Mouse (Mus musculus) adrenal gland, adult 2 months (tissue): ENCODE measurements around the gene Gm18596. TPM values are rescaled to one million over a fixed set of nuclear protein-coding genes. Genes with fewer than 3 reads are reported as not detected.
"Not testable (repeated sequence)": the region's sequence is repeated elsewhere in the genome, so short reads cannot be mapped to it uniquely, and the experiment has no call there.

ENCODE experiments used
- DNase-seq: peaks from one replicate; pipeline ENCODE4 v3.0.0; 2021
- long read RNA-seq: library from polyadenylated mRNA; stranded (forward); transcript quantifications from one replicate; pipeline ENCODE4 v2.0.0, GENCODE M21; 2021
- polyA plus RNA-seq: library from polyadenylated mRNA; depleted of rRNA; stranded (reverse); fragments of >200 nt; gene quantifications from 2 replicates; pipeline ENCODE4 v1.2.3, GENCODE M21; 2012; rRNA removed
- total RNA-seq, 2 experiments: library from RNA; stranded (reverse); gene quantifications; 2 replicates each; pipeline ENCODE4 v1.2.3; 2021

Gene Gm18596
- total RNA-seq (not detected), polyA plus RNA-seq (not detected in 2 replicates)
- long read RNA-seq: 0 reads

DNA sequence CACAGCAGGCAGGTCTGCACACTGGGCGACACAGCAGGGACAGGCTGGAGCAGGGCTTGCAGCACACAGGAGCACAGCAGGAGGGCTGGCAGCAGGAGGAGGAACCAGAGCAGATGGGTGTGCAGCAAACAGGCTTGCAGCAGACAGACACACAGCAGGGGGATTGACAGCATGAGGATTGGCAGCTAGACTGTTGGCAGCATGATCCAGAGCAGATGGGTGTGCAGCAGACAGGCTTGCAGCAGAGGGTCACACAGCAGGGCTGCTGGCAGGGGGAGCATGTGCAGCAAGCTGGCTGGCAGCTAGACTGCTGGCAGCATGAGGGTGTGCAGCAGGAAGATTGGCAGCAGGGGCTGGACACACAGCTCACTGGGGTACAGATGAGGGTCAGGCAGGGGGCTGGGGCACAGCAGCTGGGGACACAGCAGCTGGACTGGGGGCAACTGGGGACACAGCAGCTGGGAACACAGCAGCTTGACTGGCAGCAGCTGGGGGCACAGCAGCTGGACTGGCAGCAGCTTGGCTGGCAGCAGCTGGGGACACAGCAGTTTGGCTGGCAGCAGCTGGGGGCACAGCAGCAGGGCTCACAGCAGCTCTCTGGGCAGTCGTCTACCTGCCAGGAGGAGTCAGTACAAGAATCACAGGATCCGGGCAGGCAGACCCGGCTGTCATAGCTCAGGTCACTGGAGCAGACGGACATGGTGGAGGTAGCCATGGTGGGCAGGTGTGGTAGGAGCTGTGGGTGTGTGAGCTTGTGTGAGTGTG is at the start of gene Gm18596:
Gm18596 (minus strand) TSS at position 715 of the 765 bp plus-strand sequence.
- not testable (repeated sequence) for DNase-seq

DNA sequence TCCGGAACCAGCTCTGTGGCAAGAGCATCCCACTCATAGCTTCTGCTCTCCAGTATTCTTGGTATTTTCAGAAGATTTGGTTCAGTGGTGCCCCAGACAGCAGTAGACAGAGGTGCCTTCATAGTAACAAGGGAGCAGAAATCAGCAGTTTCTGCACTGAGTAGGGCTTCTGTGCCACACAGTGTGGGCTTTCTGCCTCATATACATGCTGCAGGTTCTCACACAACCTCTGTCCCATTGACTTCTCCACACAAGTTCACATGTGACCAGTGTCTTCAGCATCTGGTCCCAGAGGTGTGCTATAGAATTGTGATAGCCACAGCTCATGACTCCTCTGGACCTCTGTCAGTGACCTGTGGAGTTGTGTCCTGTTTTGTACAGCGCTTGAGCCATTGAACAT is 46.2 kb upstream of the Gm18596 start:
- no peak for DNase-seq

DNA sequence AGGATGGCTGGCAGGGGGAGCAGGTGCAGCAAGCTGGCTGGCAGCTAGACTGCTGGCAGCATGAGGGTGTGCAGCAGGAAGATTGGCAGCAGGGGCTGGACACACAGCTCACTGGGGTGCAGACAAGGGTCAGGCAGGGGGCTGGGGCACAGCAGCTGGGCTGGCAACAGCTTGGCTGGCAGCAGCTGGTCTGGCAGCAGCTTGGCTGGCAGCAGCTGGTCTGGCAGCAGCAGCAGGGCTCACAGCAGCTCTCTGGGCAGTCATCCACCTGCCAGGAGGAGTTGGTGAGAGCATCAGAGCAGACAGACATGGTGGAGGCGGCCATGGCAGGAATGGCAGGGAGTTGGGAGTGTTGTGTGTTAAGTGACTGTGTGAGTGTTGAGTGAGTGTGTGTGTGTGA is 45.4 kb upstream of the Gm18596 start, which contains the start of gene Gm7137:
Gm7137 (minus strand) TSS at position 325 of the 400 bp plus-strand sequence.
- DNase-seq: not testable (repeated sequence)

DNA sequence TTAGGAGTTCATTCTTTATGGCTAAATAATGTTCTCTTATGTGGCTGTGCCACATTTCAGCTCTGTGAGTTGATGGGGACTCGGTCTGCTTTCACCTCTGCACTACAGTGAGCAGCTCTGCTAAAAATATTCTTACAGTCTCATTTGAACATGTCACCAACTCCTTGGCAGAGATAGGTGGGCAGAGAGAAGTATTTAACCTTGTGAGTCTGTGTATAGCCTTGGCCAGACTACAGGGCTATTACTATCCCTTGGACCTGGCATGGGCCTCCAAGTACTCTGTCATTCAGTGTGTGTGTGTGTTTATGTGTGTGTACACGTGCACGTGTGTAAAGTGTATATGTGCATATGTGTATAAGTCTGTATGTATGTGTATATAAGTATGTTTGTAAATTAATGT is 41.0 kb upstream of the Gm18596 start:
- not testable (repeated sequence) for DNase-seq

DNA sequence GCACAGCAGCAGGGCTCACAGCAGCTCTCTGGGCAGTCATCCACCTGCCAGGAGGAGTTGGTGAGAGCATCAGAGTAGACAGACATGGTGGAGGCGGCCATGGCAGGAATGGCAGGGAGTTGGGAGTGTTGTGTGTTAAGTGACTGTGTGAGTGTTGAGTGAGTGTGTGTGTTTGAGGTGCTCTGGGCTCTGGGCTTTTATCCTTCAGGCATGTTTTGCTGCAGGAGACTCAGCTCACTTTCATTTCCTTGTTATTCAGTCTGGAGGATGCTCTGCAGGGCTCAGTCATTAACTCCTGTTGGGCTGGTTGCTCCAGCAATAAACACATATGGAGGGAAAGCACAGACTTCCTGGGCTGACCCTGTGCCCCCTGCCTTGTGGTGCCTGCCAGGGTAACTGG is 40.0 kb upstream of the Gm18596 start, which contains the start of gene Gm3250:
Gm3250 (minus strand) TSS at position 101 of the 400 bp plus-strand sequence.
- DNase-seq: not testable (repeated sequence)

DNA sequence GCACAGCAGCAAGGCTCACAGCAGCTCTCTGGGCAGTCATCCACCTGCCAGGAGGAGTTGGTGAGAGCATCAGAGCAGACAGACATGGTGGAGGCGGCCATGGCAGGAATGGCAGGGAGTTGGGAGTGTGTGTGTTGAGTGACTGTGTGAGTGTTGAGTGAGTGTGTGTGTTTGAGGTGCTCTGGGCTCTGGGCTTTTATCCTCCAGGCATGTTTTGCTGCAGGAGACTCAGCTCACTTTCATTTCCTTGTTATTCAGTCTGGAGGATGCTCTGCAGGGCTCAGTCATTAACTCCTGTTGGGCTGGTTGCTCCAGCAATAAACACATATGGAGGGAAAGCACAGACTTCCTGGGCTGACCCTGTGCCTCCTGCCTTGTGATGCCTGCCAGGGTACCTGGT is 34.4 kb upstream of the Gm18596 start, which contains the start of gene Gm7138:
Gm7138 (minus strand) TSS at position 101 of the 400 bp plus-strand sequence.
- DNase-seq: not testable (repeated sequence)

DNA sequence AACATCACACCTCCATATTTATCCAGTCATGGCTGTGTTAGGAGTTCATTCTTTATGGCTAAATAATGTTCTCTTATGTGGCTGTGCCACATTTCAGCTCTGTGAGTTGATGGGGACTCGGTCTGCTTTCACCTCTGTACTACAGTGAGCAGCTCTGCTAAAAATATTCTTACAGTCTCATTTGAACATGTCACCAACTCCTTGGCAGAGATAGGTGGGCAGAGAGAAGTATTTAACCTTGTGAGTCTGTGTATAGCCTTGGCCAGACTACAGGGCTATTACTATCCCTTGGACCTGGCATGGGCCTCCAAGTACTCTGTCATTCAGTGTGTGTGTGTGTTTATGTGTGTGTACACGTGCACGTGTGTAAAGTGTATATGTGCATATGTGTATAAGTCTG is 29.7 kb upstream of the Gm18596 start:
- not testable (repeated sequence) for DNase-seq

DNA sequence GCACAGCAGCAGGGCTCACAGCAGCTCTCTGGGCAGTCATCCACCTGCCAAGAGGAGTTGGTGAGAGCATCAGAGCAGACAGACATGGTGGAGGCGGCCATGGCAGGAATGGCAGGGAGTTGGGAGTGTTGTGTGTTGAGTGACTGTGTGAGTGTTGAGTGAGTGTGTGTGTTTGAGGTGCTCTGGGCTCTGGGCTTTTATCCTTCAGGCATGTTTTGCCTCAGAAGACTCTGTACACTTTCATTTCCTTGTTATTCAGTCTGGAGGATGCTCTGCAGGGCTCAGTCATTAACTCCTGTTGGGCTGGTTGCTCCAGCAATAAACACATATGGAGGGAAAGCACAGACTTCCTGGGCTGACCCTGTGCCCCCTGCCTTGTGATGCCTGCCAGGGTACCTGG is 28.8 kb upstream of the Gm18596 start, which contains the start of gene Gm3238:
Gm3238 (minus strand) TSS at position 101 of the 400 bp plus-strand sequence.
- DNase-seq: not testable (repeated sequence)

DNA sequence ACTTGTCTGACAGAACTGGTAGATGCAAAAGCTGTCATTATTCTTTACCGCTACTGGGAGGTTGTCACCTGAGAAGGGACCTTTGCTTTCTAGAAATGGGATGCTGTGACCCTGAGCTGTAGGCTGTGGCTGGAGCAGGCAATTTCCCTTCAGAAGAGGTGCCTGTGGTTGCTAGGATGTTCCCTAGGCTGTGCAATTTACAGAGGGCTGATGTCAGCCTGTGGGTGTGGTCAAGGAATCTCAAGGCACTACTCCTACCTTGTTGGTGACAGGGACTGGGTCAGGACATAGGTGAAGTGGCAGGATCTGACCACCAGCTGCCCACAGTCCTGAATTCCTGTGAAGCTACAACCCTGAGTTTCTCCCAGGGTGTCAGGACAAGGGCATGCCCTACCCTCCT is 27.3 kb upstream of the Gm18596 start:
- no peak for DNase-seq

DNA sequence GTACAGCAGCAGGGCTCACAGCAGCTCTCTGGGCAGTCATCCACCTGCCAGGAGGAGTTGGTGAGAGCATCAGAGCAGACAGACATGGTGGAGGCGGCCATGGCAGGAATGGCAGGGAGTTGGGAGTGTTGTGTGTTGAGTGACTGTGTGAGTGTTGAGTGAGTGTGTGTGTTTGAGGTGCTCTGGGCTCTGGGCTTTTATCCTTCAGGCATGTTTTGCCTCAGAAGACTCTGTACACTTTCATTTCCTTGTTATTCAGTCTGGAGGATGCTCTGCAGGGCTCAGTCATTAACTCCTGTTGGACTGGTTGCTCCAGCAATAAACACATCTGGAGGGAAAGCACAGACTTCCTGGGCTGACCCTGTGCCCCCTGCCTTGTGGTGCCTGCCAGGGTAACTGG is 17.1 kb upstream of the Gm18596 start, which contains the start of gene Gm3233:
Gm3233 (minus strand) TSS at position 101 of the 400 bp plus-strand sequence.
- not testable (repeated sequence) for DNase-seq

DNA sequence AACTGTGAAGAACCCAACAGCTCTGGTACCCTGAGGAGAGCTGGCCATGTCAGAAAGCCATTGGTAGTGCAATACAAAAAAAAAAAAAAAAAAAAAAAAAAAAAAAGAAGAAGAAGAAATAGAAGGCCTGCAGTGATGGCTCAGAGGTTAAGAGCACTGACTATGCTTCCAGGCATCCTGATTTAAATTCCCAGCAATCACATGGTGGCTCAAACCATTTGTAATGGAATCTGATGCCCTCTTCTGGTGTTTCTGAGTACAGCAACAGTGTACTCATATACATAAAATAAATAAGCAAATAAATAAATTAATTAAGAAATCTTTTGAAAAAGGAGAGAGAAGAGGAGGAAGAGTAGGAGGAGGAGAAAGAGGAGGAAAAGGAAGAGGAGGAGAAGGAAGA is 11.0 kb upstream of the Gm18596 start:
- DNase-seq: no peak

DNA sequence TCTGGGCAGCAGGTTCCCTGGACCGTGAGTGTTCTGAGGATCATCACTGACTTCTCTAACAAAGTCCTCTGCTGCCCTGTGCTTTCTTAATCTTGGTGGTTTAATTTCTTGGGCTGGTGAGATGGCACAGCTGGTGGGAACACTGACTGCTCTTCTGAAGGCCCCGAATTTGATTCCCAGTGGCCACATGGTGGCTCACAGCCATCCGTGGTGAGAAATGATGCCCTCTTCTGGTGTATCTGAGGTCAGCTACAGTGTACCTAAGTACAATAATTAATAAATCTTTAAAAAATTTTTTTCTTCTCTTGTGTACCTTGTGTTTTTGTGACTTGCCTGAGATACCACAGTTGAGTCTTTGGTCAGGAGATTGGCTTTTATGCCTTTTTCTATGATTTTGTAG is 9.9 kb upstream of the Gm18596 start:
- not testable (repeated sequence) for DNase-seq

DNA sequence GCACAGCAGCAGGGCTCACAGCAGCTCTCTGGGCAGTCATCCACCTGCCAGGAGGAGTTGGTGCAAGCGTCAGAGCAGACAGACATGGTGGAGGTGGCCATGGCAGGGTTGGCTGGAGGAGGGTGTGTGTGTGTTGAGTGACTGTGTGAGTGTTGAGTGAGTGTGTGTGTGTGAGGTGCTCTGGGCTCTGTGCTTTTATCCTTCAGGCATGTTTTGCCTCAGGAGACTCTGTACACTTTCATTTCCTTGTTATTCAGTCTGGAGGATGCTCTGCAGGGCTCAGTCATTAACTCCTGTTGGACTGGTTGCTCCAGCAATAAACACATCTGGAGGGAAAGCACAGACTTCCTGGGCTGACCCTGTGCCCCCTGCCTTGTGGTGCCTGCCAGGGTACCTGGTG is 8.8 kb upstream of the Gm18596 start, which contains the start of gene Gm9736:
Gm9736 (minus strand) TSS at position 101 of the 400 bp plus-strand sequence.
- not testable (repeated sequence) for DNase-seq

DNA sequence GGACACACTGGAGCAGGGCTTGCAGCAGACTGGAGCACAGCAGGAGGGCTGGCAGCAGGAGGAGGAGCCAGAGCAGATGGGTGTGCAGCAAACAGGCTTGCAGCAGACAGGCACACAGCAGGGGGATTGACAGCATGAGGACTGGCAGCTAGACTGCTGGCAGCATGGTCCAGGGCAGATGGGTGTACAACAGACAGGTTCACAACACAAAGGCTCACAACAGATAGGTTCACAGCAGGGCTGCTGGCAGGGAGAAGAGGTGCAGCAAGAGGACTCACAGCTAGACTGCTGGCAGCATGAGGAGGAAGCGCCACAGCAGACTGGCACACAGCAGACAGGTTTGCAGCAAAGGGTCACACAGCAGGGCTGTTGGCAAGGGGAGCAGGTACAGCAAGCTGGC is 8.2 kb upstream of the Gm18596 start:
- not testable (repeated sequence) for DNase-seq

DNA sequence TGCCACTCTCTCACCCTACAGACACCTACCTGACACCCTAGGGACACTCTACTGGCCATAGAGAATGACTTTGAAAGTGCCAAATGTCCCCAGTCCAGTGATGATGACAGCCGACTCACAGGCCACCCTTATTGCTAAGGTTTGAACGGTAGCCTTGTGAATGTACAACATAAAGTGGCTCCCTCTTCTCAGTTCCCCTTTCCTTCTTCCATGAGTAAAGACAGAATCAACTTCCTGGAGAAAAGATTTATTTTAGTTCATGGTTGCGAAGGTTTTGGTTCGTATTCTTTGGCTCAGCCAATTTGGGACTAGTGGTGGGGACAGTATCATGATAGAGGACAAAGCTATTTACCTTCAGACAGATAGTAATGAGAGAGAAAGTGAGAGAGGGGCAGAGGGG is 3.5 kb downstream of the Gm18596 start:
- DNase-seq: no peak

DNA sequence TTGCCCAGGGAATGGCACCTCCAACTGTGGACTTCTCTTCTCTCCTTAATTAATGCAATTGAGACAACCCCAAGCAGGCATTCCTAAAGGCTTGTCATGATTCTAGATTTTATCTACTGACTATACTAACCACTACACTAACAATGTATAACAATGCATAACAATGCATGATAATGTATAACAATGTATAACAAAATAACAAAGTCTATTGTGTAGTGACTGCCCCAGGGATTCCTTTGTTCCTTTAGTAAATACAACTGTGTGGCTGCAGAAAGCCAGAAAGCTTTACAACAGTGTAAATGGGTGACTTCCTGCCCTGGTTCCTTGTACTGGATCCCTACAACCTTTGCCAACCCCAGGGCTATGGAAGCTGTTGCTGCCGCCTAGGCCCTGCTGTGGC is 6.5 kb downstream of the Gm18596 start:
- DNase-seq: no peak

DNA sequence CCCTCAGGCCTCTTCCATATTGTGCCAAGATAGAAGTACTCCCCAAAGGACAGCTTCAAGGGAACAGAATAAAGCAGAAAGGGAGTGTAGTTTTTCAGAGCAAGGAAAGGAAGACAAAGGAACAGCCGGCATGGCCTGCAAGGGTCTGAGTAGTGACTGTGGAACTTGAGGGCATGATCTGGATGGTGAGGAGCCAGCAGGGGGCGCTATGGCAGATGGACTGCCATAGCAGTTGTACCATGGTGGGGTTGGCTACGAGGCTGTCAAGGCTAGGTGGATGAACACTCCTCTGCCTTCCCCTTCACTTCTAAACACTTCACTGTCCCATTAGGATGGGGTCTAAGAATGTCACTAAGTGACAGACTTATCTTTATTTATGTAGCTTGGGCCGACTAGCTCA is 13.2 kb downstream of the Gm18596 start:
- DNase-seq: no peak

DNA sequence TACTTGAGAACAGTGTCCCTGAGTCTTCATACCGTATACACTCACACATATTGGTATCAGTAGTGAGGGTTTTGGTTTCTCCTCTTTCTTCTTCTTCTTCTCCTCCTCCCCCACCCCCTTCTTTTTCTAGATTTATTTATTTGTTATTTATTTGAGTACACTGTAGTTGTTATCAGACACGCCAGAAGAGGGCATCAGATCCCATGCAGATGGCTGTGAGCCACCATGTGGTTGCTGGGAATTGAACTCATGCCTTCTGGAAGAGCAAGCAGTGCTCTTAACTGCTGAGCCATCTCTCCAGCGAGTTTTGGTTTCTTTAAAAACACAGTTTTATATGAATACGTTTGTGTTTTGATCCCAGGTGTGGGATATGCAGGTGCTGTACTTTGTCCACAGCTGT is 14.2 kb downstream of the Gm18596 start:
- no peak for DNase-seq

DNA sequence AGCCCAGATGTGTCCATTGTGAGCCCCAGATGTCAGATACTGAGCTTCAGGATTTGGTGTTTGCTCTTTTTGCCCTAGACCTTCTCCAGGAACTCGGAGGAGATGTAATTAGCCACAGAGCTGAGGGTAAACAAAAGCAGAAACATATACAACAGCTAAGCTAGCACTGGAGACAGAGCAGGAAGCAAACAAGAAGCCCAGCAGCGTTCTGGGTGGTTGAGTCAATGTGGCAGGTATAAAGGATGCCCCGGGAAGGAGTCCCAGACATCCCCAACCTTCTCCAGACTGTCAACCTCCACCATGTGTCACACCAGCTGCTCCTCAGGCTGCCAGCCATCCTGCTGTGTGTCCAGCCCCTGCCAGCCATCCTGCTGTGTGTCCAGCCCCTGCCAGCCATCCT is 16.3 kb downstream of the Gm18596 start, which contains the start of gene Gm10100:
Gm10100 (plus strand) TSS at position 301 of the 400 bp plus-strand sequence.
- DNase-seq: no peak

DNA sequence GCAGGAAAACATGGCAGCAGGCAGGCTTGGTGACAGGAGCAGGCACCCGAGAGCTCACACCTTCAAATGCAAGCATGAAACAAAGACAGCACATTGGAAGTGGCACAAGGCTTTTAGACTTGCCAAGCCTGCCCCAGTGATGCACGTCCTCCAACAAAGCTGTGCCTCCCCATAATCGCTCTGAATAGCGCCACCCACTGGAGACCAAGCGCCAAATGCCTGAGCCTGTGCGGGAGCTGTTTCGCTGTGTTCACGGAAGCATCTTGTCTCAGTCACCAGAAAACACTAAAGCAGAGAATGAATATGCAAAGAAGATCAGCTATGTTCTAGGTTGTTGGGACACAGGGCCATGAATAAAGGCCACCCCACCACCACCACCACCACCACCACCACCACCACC is 17.6 kb downstream of the Gm18596 start:
- no peak for DNase-seq

DNA sequence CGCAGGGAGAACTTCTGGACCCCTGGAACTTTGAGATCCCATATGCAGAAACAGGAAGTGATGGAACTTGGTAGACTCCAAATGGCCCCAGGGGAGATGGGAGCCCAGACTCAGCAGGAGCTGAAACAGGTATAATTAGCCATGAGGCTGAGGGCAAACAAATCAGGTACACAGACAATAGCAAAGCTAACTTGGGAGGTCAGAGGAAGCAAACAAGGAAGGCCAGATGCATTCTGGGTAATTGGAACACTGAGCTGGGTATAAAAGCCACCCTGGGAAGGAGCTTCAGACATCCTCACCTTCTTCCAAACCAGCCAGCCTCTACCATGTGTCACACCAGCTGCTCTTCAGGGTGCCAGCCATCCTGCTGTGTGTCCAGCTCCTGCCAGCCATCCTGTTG is 22.1 kb downstream of the Gm18596 start, which contains the start of gene Krtap12-1:
Krtap12-1 (plus strand) TSS at position 301 of the 400 bp plus-strand sequence.
- DNase-seq: not testable (repeated sequence)

DNA sequence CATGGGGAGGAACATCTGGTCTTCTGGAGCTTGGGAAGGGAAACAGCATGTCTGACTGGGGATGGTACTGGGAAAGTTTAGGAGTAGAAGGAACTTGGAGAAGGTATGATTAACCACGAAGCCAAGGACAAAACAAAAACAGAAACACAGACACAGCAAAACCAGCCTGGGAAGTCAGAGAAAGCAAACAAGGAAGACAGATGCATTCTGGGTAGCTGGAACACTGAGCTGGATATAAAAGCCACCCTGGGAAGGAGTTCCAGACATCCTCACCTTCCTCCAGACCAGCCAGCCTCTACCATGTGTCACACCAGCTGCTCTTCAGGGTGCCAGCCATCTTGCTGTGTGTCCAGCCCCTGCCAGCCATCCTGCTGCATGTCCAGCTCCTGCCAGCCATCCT is 26.9 kb downstream of the Gm18596 start, which contains the start of gene Gm10142:
Gm10142 (plus strand) TSS at position 301 of the 400 bp plus-strand sequence.
- no peak for DNase-seq

DNA sequence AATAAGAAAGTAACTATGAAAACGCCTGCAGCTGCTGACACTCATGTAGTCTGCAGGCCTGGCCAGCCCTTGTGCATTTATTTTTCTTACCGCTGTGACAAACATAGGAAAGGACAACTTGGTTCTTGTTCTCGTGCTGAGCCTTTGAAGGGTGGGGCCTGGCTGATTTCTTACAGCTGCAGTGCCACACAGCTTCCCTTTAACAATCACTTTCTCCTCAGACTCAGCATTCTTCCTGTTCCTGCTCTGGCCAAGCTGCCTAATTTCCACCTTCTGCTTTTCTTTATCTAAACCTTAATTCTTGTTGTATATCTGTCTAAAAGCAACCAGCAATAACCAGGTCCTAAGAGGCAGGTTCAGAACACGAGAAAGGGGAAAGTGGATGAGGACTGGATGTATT is 28.7 kb downstream of the Gm18596 start:
- no peak for DNase-seq
